Mouse (Mus musculus): ENCODE measurements at regions not wholly inside any gene's neighbourhood (a gene's known extent, or its start where the extent isn't known, plus 50 kb on each side); places are given as distances from the start of the nearest gene placed in this dataset.

GRCm38 (mm10) chr10:37988297-37989263 is 833.0 kb downstream of the Rfpl4b start:
- TF ChIP-seq MAX (IDR thresholded peaks at IDR 0.05; ENCODE audit: low read depth): no peak
- no peak for TF ChIP-seq USF1 (IDR thresholded peaks at IDR 0.05; ENCODE audit: low read depth)
- no peak for TF ChIP-seq REST (IDR thresholded peaks at IDR 0.05; ENCODE audit: insufficient read depth, insufficient read length)
- TF ChIP-seq MYOD1 (IDR thresholded peaks at IDR 0.05; ENCODE audit: control insufficient read depth in 1 of 3, insufficient read length in 2 of 3, low read depth in 2 of 3): no peak
- no peak for TF ChIP-seq TCF12 (IDR thresholded peaks at IDR 0.05; ENCODE audit: insufficient read depth, poor library complexity, severe bottlenecking)

All from myocyte (in vitro differentiated cells).